Mouse (Mus musculus): ENCODE results near the gene Il20rb.

DNA sequence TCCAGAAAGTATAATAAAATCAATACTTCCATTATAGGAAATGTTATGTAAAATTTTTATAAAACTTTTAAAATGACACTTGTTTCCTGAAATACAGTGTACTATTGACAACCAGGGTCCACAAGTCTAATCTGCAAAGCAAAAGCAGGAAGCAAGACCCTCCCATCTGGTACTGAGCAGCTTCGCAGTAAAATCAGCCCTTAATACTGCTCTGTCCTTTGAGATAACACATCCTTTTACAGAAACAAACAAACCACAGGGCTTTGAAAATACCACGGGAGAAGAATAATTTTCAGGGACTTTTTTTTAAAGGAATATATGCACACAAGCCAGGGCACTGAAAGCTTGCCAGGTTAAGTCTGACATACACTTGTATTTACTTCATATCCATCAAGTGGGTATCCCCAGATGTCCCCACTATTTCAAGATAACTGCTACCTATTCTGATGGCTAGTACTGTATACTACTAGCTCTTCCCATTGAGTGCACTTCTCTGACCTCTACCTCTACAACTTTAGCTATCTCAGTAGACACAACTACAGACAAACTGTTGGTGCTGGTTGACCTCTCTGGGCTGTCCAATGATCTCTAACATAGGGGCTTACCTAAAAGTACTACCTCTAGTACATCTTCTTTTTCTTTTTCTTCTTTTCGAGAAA is 46.4 kb upstream of the Il20rb start:
- TF ChIP-seq CTCF (conservative IDR thresholded peaks at IDR 0.05; ENCODE audit: insufficient read depth, insufficient read length, low read depth, low read length) (no peak), POLR2A (IDR thresholded peaks at IDR 0.05; ENCODE audit: low read depth, low read length) (no peak)
